Mouse (Mus musculus) heart, embryonic 10.5 days (tissue): ENCODE data around the gene Dgkk. TPM values are rescaled to one million over a fixed set of nuclear protein-coding genes. Genes with fewer than 3 reads are reported as not detected.
"Not testable (repeated sequence)": the region's sequence is repeated elsewhere in the genome, so short reads cannot be mapped to it uniquely, and the experiment has no call there.

Source experiments
- DNase-seq: peaks from one replicate; pipeline ENCODE4 v3.0.0-alpha.2; 2017; ENCODE audit warnings: low spot score
- H3K27ac ChIP-seq: fragments of 300-500 bp; sonication (generic); 2 replicates; pipeline ENCODE4 v1.5.1; 2016; ENCODE audit warnings: mild to moderate bottlenecking
- H3K27me3 ChIP-seq: fragments of 300-500 bp; sonication (generic); 2 replicates; pipeline ENCODE4 v1.6.1; 2016; ENCODE audit warnings: mild to moderate bottlenecking; ENCODE audit not compliant: poor library complexity, insufficient read depth, severe bottlenecking
- H3K36me3 ChIP-seq: fragments of 300-500 bp; sonication (generic); 2 replicates; pipeline ENCODE4 v1.6.1; 2016; ENCODE audit warnings: mild to moderate bottlenecking, moderate library complexity
- H3K4me1 ChIP-seq: fragments of 300-500 bp; sonication (generic); 2 replicates; pipeline ENCODE4 v1.6.1; 2016; ENCODE audit warnings: mild to moderate bottlenecking
- H3K4me3 ChIP-seq: fragments of 300-500 bp; sonication (generic); 2 replicates; pipeline ENCODE4 v1.5.1; 2016; ENCODE audit warnings: mild to moderate bottlenecking, moderate library complexity
- H3K9me3 ChIP-seq: fragments of 300-500 bp; sonication (generic); 2 replicates; pipeline ENCODE4 v1.6.1; 2016; ENCODE audit warnings: mild to moderate bottlenecking, moderate library complexity
- WGBS: fragments of 180-500 bp; shearing (Covaris S2); methylation state at CpG from one replicate; pipeline ENCODE4 v1.1.7; 2016; 5-methylcytosine and 5-hydroxymethylcytosine counted together
- polyA plus RNA-seq: library from polyadenylated mRNA; unstranded; fragments of >200 nt; fragmentation: Nextera tagmentation; extraction: Ambion mirVana; gene quantifications from 2 replicates; pipeline ENCODE4 v1.2.1, GENCODE M21; 2016

Dgkk gene
- polyA plus RNA-seq, 1 experiment from 2014 or later = 3.6 TPM

DNA sequence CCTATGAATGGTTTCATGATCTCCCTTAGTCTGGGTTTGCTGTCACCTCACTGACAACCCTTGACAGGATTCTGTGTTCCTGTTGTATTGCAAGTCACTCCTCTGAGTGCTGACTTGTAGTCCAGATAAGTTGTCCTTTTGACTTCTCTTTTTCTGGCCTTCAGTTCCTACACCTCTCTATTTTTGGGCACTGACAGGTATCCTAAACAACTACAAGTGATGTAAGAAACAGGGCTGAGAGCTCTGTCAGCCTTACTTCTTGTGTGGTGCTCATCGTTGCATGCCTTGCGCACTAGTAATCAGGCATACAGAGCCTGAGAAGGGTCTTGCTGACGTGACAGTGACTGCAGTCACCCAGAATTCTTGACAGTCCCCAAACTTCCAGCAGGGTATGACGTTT lies 147.1 kb downstream of the Dgkk start:
- DNase-seq = peak; percentile 75
- H3K4me1 ChIP-seq = no peaks in the 10 kb centered on the region
- H3K27me3 ChIP-seq = no peaks in the 10 kb centered on the region
- no peaks in the 10 kb centered on the region for H3K36me3 ChIP-seq
- no peak overlapping the region for H3K4me3 ChIP-seq
- H3K27ac ChIP-seq = no peak overlapping the region
- WGBS = 41% methylated on average over 4 of the region's 4 CpGs
- H3K9me3 ChIP-seq = no peaks in the 10 kb centered on the region

DNA sequence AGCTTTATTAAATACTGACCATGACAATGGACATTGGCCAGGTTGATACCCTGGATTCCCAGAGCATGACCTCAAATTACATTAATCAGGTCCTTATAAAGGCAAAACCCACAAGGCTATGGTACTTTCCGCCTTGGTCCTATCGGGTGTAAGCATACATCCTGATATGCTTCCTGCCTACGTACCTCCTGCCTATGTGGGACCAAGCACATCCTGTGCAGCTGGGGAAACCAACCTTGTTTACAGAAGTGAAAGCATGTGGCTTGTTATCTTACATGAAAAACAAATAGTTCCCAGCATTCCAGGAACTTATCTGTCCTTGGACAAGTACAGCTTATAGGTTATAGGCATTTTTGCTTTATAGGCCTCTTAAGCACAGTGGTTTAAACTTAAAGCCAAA lies 189.5 kb downstream of the Dgkk start:
- WGBS = 74% methylated on average over 3 of the region's 3 CpGs
- no peaks in the 10 kb centered on the region for H3K36me3 ChIP-seq
- no peak overlapping the region for H3K4me3 ChIP-seq
- H3K4me1 ChIP-seq = no peaks in the 10 kb centered on the region
- H3K27ac ChIP-seq = no peak overlapping the region
- no peaks in the 10 kb centered on the region for H3K9me3 ChIP-seq
- DNase-seq = no peak
- no peaks in the 10 kb centered on the region for H3K27me3 ChIP-seq

DNA sequence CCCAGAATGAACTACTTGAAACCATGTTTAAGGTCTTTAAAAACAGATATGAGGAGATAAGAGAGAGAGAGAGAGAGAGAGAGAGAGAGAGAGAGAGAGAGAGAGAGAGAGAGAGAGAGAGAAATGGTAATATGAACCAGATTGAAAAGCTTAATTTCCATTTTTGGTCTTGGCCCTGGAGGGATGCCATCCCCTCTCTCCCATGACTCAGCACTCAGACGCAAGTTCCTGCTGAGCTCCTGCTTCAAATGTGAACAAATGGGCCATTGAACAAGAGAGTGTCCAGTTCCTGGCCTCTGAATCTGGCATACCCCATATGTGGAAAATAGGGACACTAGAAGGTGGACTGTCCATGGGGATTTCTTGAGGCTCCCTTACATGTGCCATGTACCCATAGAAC lies 192.8 kb downstream of the Dgkk start:
- DNase-seq = no peak
- WGBS = 50% methylated on average over 1 of the region's 1 CpGs
- no peaks in the 10 kb centered on the region for H3K9me3 ChIP-seq

DNA sequence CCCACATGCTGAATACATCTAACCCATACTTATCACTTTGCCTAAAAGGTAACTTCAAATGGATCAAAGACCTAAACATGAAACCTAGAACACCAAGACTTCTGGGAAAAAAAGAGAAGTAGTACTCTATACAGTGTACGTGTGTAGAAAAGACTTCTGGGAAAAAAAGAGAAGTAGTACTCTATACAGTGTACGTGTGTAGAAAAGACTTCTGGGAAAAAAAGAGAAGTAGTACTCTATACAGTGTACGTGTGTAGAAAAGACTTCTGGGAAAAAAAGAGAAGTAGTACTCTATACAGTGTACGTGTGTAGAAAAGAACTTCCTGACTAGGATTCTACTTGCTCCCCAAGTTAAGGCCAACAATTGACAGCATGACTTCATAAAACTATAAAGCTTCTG lies 204.8 kb downstream of the Dgkk start:
- not testable (repeated sequence) for DNase-seq, H3K9me3 ChIP-seq, H3K36me3 ChIP-seq, H3K4me1 ChIP-seq, H3K4me3 ChIP-seq, H3K27ac ChIP-seq, H3K27me3 ChIP-seq
- 86% methylated on average over 4 of the region's 4 CpGs for WGBS

More for the DNA sequence above, 192.8 kb downstream of the Dgkk start:
- Histone ChIP-seq H3K36me3 (no peaks in the 10 kb centered on the region), H3K4me3 (no peak overlapping the region), H3K27me3 (no peaks in the 10 kb centered on the region), H3K27ac (no peak overlapping the region), H3K4me1 (no peaks in the 10 kb centered on the region)
